Mouse (Mus musculus): ENCODE results near the gene Rnf150.

DNA sequence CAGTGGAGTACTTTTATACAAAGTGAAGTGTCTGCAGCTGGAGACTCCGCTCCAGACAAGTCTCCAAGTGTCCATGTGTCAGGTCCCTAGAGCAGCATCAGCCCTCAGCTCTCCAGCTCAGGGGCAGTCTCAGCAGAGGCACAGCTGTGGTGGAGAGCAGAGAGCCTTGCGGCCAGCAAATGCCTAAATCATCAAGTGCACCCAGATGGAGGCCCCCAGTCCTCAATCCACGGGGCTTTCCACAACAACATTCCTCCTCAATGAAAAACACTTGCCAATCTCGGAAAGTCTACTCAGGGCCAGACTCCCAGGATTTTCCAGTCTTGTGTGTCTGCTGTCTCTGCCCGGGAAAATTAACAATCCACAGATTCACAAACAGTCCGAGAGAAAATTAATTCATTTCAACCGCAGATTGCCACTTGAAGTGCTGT is 186.0 kb downstream of the Rnf150 start:
- TF ChIP-seq EP300 (IDR thresholded peaks at IDR 0.05; ENCODE audit: insufficient read depth, low read depth, low read length), result no peak
- no peak for TF ChIP-seq CTCF (IDR thresholded peaks at IDR 0.05; ENCODE audit: low read depth, low read length)

Measured in ES-Bruce4 (cell line).